Comparison of ENCODE assay signal across 28 mouse cellular contexts in the genomic region with DNA sequence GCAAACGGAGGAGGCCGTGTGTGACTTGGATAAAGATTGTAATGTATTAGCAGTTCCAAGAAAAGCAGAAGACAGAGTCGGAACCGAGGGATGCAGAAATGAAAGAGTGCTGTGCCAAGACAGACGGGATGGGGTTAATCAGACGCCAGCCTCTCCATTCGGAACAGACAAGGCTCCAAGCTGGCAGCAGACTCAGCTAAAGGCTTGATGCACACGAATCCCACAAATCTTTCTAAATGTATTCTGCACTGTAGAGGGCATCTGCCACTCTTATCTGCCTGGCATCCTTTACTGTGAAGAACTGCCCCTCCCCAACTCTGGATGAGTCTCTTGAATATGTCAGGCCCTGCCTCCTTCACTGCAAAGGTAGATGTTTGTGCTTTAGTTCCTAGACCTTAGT. TPM values are rescaled to one million over a fixed set of nuclear protein-coding genes. Genes with fewer than 3 reads are reported as not detected.
DNase-seq lines count a peak whose midpoint lies in the region; ATAC-seq and TF ChIP-seq lines count a peak whose summit lies in the region.
"Had no signal": no experiment of that assay in that cellular context is flagged by ENCODE, and none has a peak within 500 bp of the region (broad histone marks: within the 10 kb centered on the region; RNA-seq: fewer than 3 reads in every experiment).

No protein-coding gene starts in this region.

- peak; percentile 56 to 64 for DNase-seq in cerebellum, postnatal 14 days
- no peak for DNase-seq in cerebellum, postnatal 25 days
- DNase-seq in left cerebral cortex, postnatal 4 days: peak; percentile 47
- DNase-seq in left cerebral cortex, adult 11 months (ENCODE audit: low spot score): no peak
- peak; percentile 47 to 75 for DNase-seq in layer of hippocampus, postnatal 14 days (ENCODE audit: low spot score in 2 of 2)
- no peak for DNase-seq in cerebellum, adult 2 months
- no peak for DNase-seq in T-cell, adult 2 months (ENCODE audit: low spot score)
- DNase-seq: adrenal gland, postnatal 14 days; cerebellum, adult 11-12 months; gastrocnemius, postnatal 25 days; heart, adult 18-20 months; heart, postnatal 36 days; kidney, adult 11 months; kidney, postnatal 36 days; lung, embryonic 14.5 days; retina, postnatal 1 day; thymus, adult 18-20 months; thymus, postnatal 4 days had no signal

- TF ChIP-seq POLR2A in cerebellum, adult 2 months (IDR thresholded peaks at IDR 0.05; ENCODE audit: borderline replicate concordance, insufficient read depth, low read length): no peak

- peak; percentile 86 for ATAC-seq in forebrain, embryonic 16.5 days
- ATAC-seq: midbrain, embryonic 13.5 days had no signal

- H3K27ac ChIP-seq in forebrain, embryonic 16.5 days (ENCODE audit: low read length): peak overlapping the region; percentile 81
- no peak overlapping the region for H3K27ac ChIP-seq in cerebellum, adult 2 months (ENCODE audit: insufficient read depth, low read length)
- H3K27ac ChIP-seq: embryonic facial prominence, embryonic 15.5 days; hindbrain, embryonic 13.5 days; kidney, embryonic 15.5 days; left cerebral cortex, adult 2 months; limb, embryonic 15.5 days; liver, embryonic 14.5 days; midbrain, embryonic 13.5 days; neural tube, embryonic 12.5 days had no signal

- H3K9ac ChIP-seq in forebrain, embryonic 16.5 days (replicated peaks; ENCODE audit: low read depth, low read length): no peak overlapping the region
- H3K9ac ChIP-seq: embryonic facial prominence, embryonic 15.5 days; hindbrain, embryonic 13.5 days; kidney, embryonic 15.5 days; limb, embryonic 15.5 days; liver, embryonic 14.5 days; lung, embryonic 14.5 days; midbrain, embryonic 13.5 days; neural tube, embryonic 12.5 days had no signal

- TF ChIP-seq CTCF in cerebellum, adult 2 months (IDR thresholded peaks at IDR 0.05; ENCODE audit: borderline replicate concordance, insufficient read depth, low read depth, low read length): no peak

- H3K27me3 ChIP-seq in forebrain, embryonic 16.5 days (replicated peaks; ENCODE audit: control insufficient read depth, insufficient read depth, low read length): no peaks in the 10 kb centered on the region
- no peaks in the 10 kb centered on the region for H3K27me3 ChIP-seq in cerebellum, adult 2 months (ENCODE audit: control insufficient read depth, insufficient read depth, low read length)
- H3K27me3 ChIP-seq: embryonic facial prominence, embryonic 15.5 days; hindbrain, embryonic 13.5 days; kidney, embryonic 15.5 days; limb, embryonic 15.5 days; midbrain, embryonic 13.5 days; neural tube, embryonic 12.5 days had no signal

- no peaks in the 10 kb centered on the region for H3K9me3 ChIP-seq in forebrain, embryonic 16.5 days (ENCODE audit: control insufficient read depth, low read length)
- H3K9me3 ChIP-seq: embryonic facial prominence, embryonic 15.5 days; hindbrain, embryonic 13.5 days; kidney, embryonic 15.5 days; limb, embryonic 15.5 days; megakaryocyte, embryonic 14.5 days; midbrain, embryonic 13.5 days; neural tube, embryonic 12.5 days had no signal

- peaks cover 19% of the 10 kb centered on the region for H3K4me1 ChIP-seq in forebrain, embryonic 16.5 days (replicated peaks; ENCODE audit: control insufficient read depth, insufficient read depth, low read length)
- H3K4me1 ChIP-seq in cerebellum, adult 2 months (ENCODE audit: control insufficient read depth, insufficient read depth, low read length): 0 out of 2 replicates have a peak, but pooled peaks cover 2% of the 10 kb centered on the region

- WGBS in forebrain, embryonic 16.5 days: 59% methylated on average over 8 of the region's 8 CpGs
- WGBS in cerebellum, adult 2 months: 20% methylated on average over 8 of the region's 8 CpGs

- intact Hi-C loops in left cerebral cortex, postnatal 4 days (cut with DNase I): no loop called here

- H3K4me2 ChIP-seq in forebrain, embryonic 16.5 days (ENCODE audit: low read length): no peak overlapping the region
- H3K4me2 ChIP-seq: embryonic facial prominence, embryonic 15.5 days; hindbrain, embryonic 13.5 days; kidney, embryonic 15.5 days; limb, embryonic 15.5 days; lung, embryonic 14.5 days; midbrain, embryonic 13.5 days; neural tube, embryonic 12.5 days had no signal

- H3K4me3 ChIP-seq in forebrain, embryonic 16.5 days (replicated peaks; ENCODE audit: low read length): no peak overlapping the region
- no peak overlapping the region for H3K4me3 ChIP-seq in cerebellum, adult 2 months (replicated peaks; ENCODE audit: insufficient read depth, low read depth, low read length)
- H3K4me3 ChIP-seq: embryonic facial prominence, embryonic 15.5 days; hindbrain, embryonic 13.5 days; kidney, embryonic 15.5 days; left cerebral cortex, adult 2 months; limb, embryonic 15.5 days; megakaryocyte, embryonic 14.5 days; midbrain, embryonic 13.5 days; neural tube, embryonic 12.5 days had no signal

- H3K36me3 ChIP-seq in forebrain, embryonic 16.5 days (ENCODE audit: control insufficient read depth, insufficient read depth): no peaks in the 10 kb centered on the region
- H3K36me3 ChIP-seq: embryonic facial prominence, embryonic 15.5 days; hindbrain, embryonic 13.5 days; kidney, embryonic 15.5 days; limb, embryonic 15.5 days; midbrain, embryonic 13.5 days; neural tube, embryonic 12.5 days had no signal

RNA-seq across cellular contexts. Expression of gene Dyrk2, which starts 45.2 kb away (rescaled TPM):
- 10 to 100 TPM; 96.8 to 99.8 TPM for total RNA-seq in left cerebral cortex, postnatal 4 days (2021)
- polyA plus RNA-seq in forebrain, embryonic 16.5 days (2015; fragmentation: Nextera tagmentation; extraction: Ambion mirVana): 16.4 and 17.6 TPM in 2 replicates
- total RNA-seq in layer of hippocampus, postnatal 14 days (2021): 10 to 100 TPM; 65.0 TPM
- 6.3 and 7.0 TPM in 2 replicates for polyA plus RNA-seq in cerebellum, adult 2 months (2012; rRNA removed)

Comparison
In these comparisons a context has a peak if more than half of its experiments do, and no peak if none do; other contexts are left out.
1. DNase-seq: peak in cerebellum, postnatal 14 days (2 of 2), left cerebral cortex, postnatal 4 days (single experiment) and layer of hippocampus, postnatal 14 days (2 of 2); none in cerebellum, postnatal 25 days (0 of 2), left cerebral cortex, adult 11 months (single experiment), cerebellum, adult 2 months (0 of 2) and T-cell, adult 2 months (single experiment).